Mouse (Mus musculus): ENCODE results near the gene Ttc29.

- TF ChIP-seq CTCF (IDR thresholded peaks at IDR 0.05; ENCODE audit: low read depth, low read length) (no peak), POLR2A (IDR thresholded peaks at IDR 0.05; ENCODE audit: insufficient read depth, low read length) (no peak)
Observed at GRCm38 (mm10) chr8:78315576-78315975, 102.5 kb downstream of the Ttc29 start.
